Mouse (Mus musculus) mesoderm, embryonic 11.5 days (tissue): ENCODE measurements around the gene Ypel2.

Experiments
- DNase-seq: peaks from one replicate; pipeline ENCODE4 v3.0.0-alpha.2; 2012; ENCODE audit warnings: low read depth, low spot score

The Ypel2 gene

GRCm38 (mm10) chr11:86962362-86962761 is 31.1 kb downstream of the Ypel2 start:
- no peak for DNase-seq

GRCm38 (mm10) chr11:86961510-86962303 is 31.8 kb downstream of the Ypel2 start:
- DNase-seq = no peak

GRCm38 (mm10) chr11:86960331-86960730 is 33.2 kb downstream of the Ypel2 start:
- no peak for DNase-seq

GRCm38 (mm10) chr11:86958721-86959675 is 34.5 kb downstream of the Ypel2 start:
- no peak for DNase-seq

- DNase-seq = no peak
Observed at GRCm38 (mm10) chr11:86958182-86958581, 35.3 kb downstream of the Ypel2 start.

GRCm38 (mm10) chr11:86956363-86956762 is 37.1 kb downstream of the Ypel2 start:
- no peak for DNase-seq

- DNase-seq = no peak
Observed at GRCm38 (mm10) chr11:86954616-86955270, 38.8 kb downstream of the Ypel2 start.

GRCm38 (mm10) chr11:86953096-86953495 is 40.4 kb downstream of the Ypel2 start:
- no peak for DNase-seq

GRCm38 (mm10) chr11:86952659-86953058 is 40.8 kb downstream of the Ypel2 start:
- no peak for DNase-seq

- DNase-seq = no peak
Observed at GRCm38 (mm10) chr11:86951672-86952071, 41.8 kb downstream of the Ypel2 start.

GRCm38 (mm10) chr11:86950491-86950890 is 43.0 kb downstream of the Ypel2 start:
- DNase-seq = no peak

- DNase-seq = no peak
Observed at GRCm38 (mm10) chr11:86949951-86950441, 43.5 kb downstream of the Ypel2 start.

- no peak for DNase-seq
Observed at GRCm38 (mm10) chr11:86946644-86947195, 46.8 kb downstream of the Ypel2 start.

GRCm38 (mm10) chr11:86945933-86946332 is 47.6 kb downstream of the Ypel2 start:
- no peak for DNase-seq

GRCm38 (mm10) chr11:86945058-86945457 is 48.4 kb downstream of the Ypel2 start:
- no peak for DNase-seq

- DNase-seq = no peak
Observed at GRCm38 (mm10) chr11:86944539-86944938, 49.0 kb downstream of the Ypel2 start.

- no peak for DNase-seq
Observed at GRCm38 (mm10) chr11:86941904-86942303, 51.6 kb downstream of the Ypel2 start.

- no peak for DNase-seq
Observed at GRCm38 (mm10) chr11:86939503-86939902, 54.0 kb downstream of the Ypel2 start.

- no peak for DNase-seq
Observed at GRCm38 (mm10) chr11:86938551-86938950, 55.0 kb downstream of the Ypel2 start.

- DNase-seq = no peak
Observed at GRCm38 (mm10) chr11:86938108-86938507, 55.4 kb downstream of the Ypel2 start.

- DNase-seq = no peak
Observed at GRCm38 (mm10) chr11:86936938-86937337, 56.6 kb downstream of the Ypel2 start.
